Mouse (Mus musculus) neural tube, embryonic 14.5 days (tissue): ENCODE measurements around the gene Agtpbp1. TPM values are rescaled to one million over a fixed set of nuclear protein-coding genes. Genes with fewer than 3 reads are reported as not detected.

ENCODE experiments used
- ATAC-seq: fragments of 200-750 bp; cut with Nextera tagmentation; 2 replicates; pipeline ENCODE4 v1.8.0; 2017; ENCODE audit warnings: low read depth, mild to moderate bottlenecking, moderate TSS enrichment, moderate library complexity
- H3K27ac ChIP-seq: fragments of 300-500 bp; sonication (generic); 2 replicates; pipeline ENCODE4 v1.5.1; 2014; ENCODE audit warnings: low read depth, mild to moderate bottlenecking, control low read depth, low read length, moderate library complexity, mixed read lengths
- H3K27me3 ChIP-seq: fragments of 300-500 bp; sonication (generic); 2 replicates; pipeline ENCODE4 v1.6.1; 2014; ENCODE audit warnings: low read length; ENCODE audit not compliant: control insufficient read depth, insufficient read depth
- H3K36me3 ChIP-seq: fragments of 300-500 bp; sonication (generic); 2 replicates; pipeline ENCODE4 v1.6.1; 2014; ENCODE audit warnings: low read length, mixed read lengths; ENCODE audit not compliant: control insufficient read depth, insufficient read depth
- H3K4me1 ChIP-seq: fragments of 300-500 bp; sonication (generic); 2 replicates; pipeline ENCODE4 v1.6.1; 2014; ENCODE audit warnings: low read length; ENCODE audit not compliant: control insufficient read depth, insufficient read depth
- H3K4me2 ChIP-seq: fragments of 300-500 bp; sonication (generic); 2 replicates; pipeline ENCODE4 v1.6.1; 2014; ENCODE audit warnings: mild to moderate bottlenecking, low read depth, low read length, control low read depth
- H3K4me3 ChIP-seq: fragments of 300-500 bp; sonication (generic); 2 replicates; pipeline ENCODE4 v1.5.1; 2014; ENCODE audit warnings: low read depth, low read length, control low read depth, mixed read lengths
- H3K9ac ChIP-seq: fragments of 300-500 bp; sonication (generic); replicated peaks from 2 replicates; pipeline ENCODE4 v1.6.1; 2014; ENCODE audit warnings: low read depth, mild to moderate bottlenecking, control low read depth, low read length, mixed read lengths
- H3K9me3 ChIP-seq: fragments of 300-500 bp; sonication (generic); 2 replicates; pipeline ENCODE4 v1.6.1; 2016; ENCODE audit warnings: low read length; ENCODE audit not compliant: control insufficient read depth
- WGBS: fragments of 180-500 bp; shearing (Covaris S2); extraction: QIAGEN DNeasy Blood & Tissue Kit; methylation state at CpG from one replicate; pipeline ENCODE4 v1.1.7; 2014; 5-methylcytosine and 5-hydroxymethylcytosine counted together
- polyA plus RNA-seq: library from polyadenylated mRNA; unstranded; fragments of >200 nt; fragmentation: Nextera tagmentation; extraction: Ambion mirVana; gene quantifications from 2 replicates; pipeline ENCODE4 v1.2.1, GENCODE M21; 2014

Gene Agtpbp1
- polyA plus RNA-seq, 1 experiment from 2014 or later, result 112 TPM

GRCm38 (mm10) chr13:59454001-59454785 lies 130.8 kb downstream of the Agtpbp1 start:
- no peaks in the 10 kb centered on the region; the same call in 1 of the 2 replicates for H3K4me1 ChIP-seq
- no peaks in the 10 kb centered on the region for H3K36me3 ChIP-seq
- H3K27me3 ChIP-seq, result no peaks in the 10 kb centered on the region
- no peak overlapping the region for H3K4me3 ChIP-seq
- 84% methylated on average over 11 of the region's 11 CpGs for WGBS
- no peak overlapping the region for H3K27ac ChIP-seq
- H3K9ac ChIP-seq, result no peak overlapping the region
- no peak; the same call in 1 of the 2 replicates for ATAC-seq
- no peaks in the 10 kb centered on the region for H3K9me3 ChIP-seq
- H3K4me2 ChIP-seq, result no peak overlapping the region

DNA sequence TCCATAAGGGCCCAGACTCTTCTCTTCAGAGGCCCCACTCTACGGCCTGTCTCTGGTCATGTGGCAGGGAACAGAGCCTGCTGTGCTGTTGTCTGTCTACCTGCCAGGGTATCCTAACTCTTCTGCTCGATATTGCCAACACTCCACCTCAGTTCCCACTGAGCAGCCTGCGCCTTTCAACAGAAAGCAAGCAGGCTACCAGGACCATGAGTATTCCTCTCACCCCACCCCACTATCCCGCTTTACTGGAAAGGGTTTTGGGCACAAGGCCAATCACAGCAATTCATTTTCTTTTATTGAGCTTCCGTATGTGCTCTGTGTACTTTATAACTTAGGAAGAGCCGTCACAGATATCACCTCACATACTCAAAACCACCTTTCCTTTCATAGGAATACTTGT lies 131.4 kb downstream of the Agtpbp1 start:
- Histone ChIP-seq H3K4me1 (no peaks in the 10 kb centered on the region; the same call in 1 of the 2 replicates), H3K4me3 (no peak overlapping the region), H3K9ac (no peak overlapping the region), H3K27ac (no peak overlapping the region), H3K27me3 (no peaks in the 10 kb centered on the region), H3K9me3 (no peaks in the 10 kb centered on the region), H3K36me3 (no peaks in the 10 kb centered on the region), H3K4me2 (no peak overlapping the region)
- 52% methylated on average over 6 of the region's 6 CpGs for WGBS
- no peak for ATAC-seq

GRCm38 (mm10) chr13:59453045-59453444 lies 132.0 kb downstream of the Agtpbp1 start:
- Histone ChIP-seq H3K4me2 (no peak overlapping the region), H3K27ac (no peak overlapping the region), H3K9ac (no peak overlapping the region), H3K4me1 (no peaks in the 10 kb centered on the region; the same call in 1 of the 2 replicates), H3K27me3 (no peaks in the 10 kb centered on the region), H3K4me3 (no peak overlapping the region), H3K9me3 (no peaks in the 10 kb centered on the region), H3K36me3 (no peaks in the 10 kb centered on the region)
- no peak for ATAC-seq
- WGBS, result 84% methylated on average over 2 of the region's 2 CpGs

GRCm38 (mm10) chr13:59450840-59451239 lies 134.2 kb downstream of the Agtpbp1 start:
- Histone ChIP-seq H3K4me1 (no peaks in the 10 kb centered on the region; the same call in 1 of the 2 replicates), H3K4me3 (no peak overlapping the region)
- WGBS, result 83% methylated on average over 10 of the region's 10 CpGs

GRCm38 (mm10) chr13:59447130-59447529 lies 137.9 kb downstream of the Agtpbp1 start:
- Histone ChIP-seq H3K4me3 (no peak overlapping the region), H3K9ac (no peak overlapping the region), H3K4me2 (no peak overlapping the region), H3K9me3 (no peaks in the 10 kb centered on the region), H3K27ac (no peak overlapping the region), H3K27me3 (no peaks in the 10 kb centered on the region), H3K36me3 (no peaks in the 10 kb centered on the region), H3K4me1 (no peaks in the 10 kb centered on the region)
- 93% methylated on average over 7 of the region's 7 CpGs for WGBS
- no peak for ATAC-seq

More at GRCm38 (mm10) chr13:59450840-59451239, 134.2 kb downstream of the Agtpbp1 start:
- no peak overlapping the region for H3K4me2 ChIP-seq
- H3K27ac ChIP-seq, result no peak overlapping the region
- ATAC-seq, result no peak
- H3K9me3 ChIP-seq, result no peaks in the 10 kb centered on the region
- no peaks in the 10 kb centered on the region for H3K27me3 ChIP-seq
- no peak overlapping the region for H3K9ac ChIP-seq
- no peaks in the 10 kb centered on the region for H3K36me3 ChIP-seq

DNA sequence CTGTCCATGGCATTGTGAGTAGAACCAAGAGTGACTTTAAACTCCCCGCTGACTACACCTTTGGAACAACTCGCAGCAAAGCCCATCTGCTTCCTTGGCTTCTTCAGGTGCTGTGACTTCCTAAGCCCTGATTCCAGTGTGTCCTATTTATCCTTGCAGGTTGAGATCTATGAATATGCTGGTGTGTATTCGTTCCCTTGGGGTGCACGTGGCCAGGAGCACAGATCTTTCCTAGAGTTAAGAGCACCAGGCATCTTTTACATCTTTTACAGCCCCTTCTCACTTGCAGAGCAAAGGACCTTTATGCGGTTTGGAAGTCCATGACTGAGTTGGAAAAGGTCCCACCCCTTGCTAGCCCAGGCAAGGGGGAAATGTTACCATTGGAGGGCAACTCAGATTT lies 139.8 kb downstream of the Agtpbp1 start:
- no peak for ATAC-seq
- Histone ChIP-seq H3K4me3 (no peak overlapping the region), H3K9ac (no peak overlapping the region), H3K27ac (no peak overlapping the region), H3K4me1 (no peaks in the 10 kb centered on the region), H3K36me3 (no peaks in the 10 kb centered on the region), H3K27me3 (no peaks in the 10 kb centered on the region), H3K4me2 (no peak overlapping the region), H3K9me3 (no peaks in the 10 kb centered on the region)
- 91% methylated on average over 5 of the region's 5 CpGs for WGBS

- ATAC-seq, result no peak
- Histone ChIP-seq H3K36me3 (no peaks in the 10 kb centered on the region), H3K4me1 (no peaks in the 10 kb centered on the region), H3K4me3 (no peak overlapping the region), H3K27ac (no peak overlapping the region), H3K9ac (no peak overlapping the region), H3K27me3 (no peaks in the 10 kb centered on the region), H3K4me2 (no peak overlapping the region), H3K9me3 (no peaks in the 10 kb centered on the region)
- 87% methylated on average over 6 of the region's 6 CpGs for WGBS
These were observed 140.7 kb downstream of the Agtpbp1 start for GRCm38 (mm10) chr13:59444371-59444770.

DNA sequence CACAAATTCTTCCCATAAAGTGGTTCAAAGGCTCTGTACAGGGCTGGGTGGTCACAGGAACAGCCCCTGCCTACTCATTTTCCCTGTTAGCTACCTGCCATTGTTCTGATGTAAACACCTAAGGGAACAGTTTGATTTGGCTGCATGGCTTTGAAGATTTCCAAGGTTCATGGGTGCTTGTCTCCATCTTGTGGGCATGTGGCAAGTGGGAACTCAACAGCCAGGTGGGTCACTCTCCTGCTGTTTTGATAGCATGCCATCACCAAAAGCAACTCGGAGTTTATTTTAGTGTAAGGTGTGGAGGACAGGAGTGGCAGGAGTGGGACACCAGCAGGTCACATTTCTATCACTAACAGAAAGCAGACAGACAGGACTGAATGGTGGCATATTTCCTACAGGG lies 145.3 kb downstream of the Agtpbp1 start:
- Histone ChIP-seq H3K4me1 (no peaks in the 10 kb centered on the region), H3K4me3 (no peak overlapping the region), H3K27me3 (no peaks in the 10 kb centered on the region), H3K4me2 (no peak overlapping the region), H3K27ac (no peak overlapping the region), H3K36me3 (no peaks in the 10 kb centered on the region), H3K9ac (no peak overlapping the region), H3K9me3 (no peaks in the 10 kb centered on the region)
- no peak for ATAC-seq
- 81% methylated on average over 1 of the region's 1 CpGs for WGBS

GRCm38 (mm10) chr13:59434554-59434953 lies 150.5 kb downstream of the Agtpbp1 start:
- ATAC-seq, result no peak
- Histone ChIP-seq H3K4me3 (no peak overlapping the region), H3K4me2 (no peak overlapping the region), H3K36me3 (no peaks in the 10 kb centered on the region), H3K27me3 (no peaks in the 10 kb centered on the region), H3K9ac (no peak overlapping the region), H3K27ac (no peak overlapping the region), H3K4me1 (0 out of 2 replicates have a peak, but pooled peaks cover 6% of the 10 kb centered on the region), H3K9me3 (no peaks in the 10 kb centered on the region)
- WGBS, result 100% methylated on average over 1 of the region's 1 CpGs
